Mouse (Mus musculus): ENCODE data around the gene Dstn.

DNA sequence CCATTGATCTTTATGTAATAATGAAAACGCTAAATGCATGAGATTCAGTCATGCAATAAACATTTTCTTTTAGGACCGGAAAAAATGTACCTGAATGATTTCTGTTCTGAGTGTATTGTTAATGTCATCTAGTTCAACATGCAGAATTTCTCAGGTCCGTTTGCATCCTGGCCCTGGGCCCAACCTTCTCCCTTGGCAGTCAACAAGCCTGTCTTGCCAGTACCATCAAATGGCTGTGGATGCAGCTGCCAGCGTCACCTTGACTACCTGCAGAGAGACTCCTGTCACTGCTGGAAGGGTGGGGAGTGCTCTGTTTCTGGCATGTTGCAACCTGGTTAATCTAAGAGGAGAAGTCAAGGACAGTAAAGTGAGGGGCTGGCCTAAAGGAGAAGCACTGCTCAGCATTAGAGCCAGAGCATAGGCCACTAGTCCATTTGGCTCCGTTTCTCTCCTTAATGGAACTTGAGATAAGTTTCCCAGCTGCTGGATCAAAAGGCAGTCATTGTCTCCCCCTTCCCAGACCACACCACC lies 14.2 kb upstream of the Dstn start:
- TF ChIP-seq CTCF (IDR thresholded peaks at IDR 0.05; ENCODE audit: low read depth) (no peak), EP300 (IDR thresholded peaks at IDR 0.05; ENCODE audit: low read depth) (no peak)
